Mouse (Mus musculus): Measurements from ENCODE around the gene Lrrc51. TPM values are rescaled to one million over a fixed set of nuclear protein-coding genes. Genes with fewer than 3 reads are reported as not detected.
A peak's percentile ranks its signal among the peaks of the same experiment; 100 is the strongest.

The Lrrc51 gene
- polyA plus RNA-seq, 1 experiment, result 3.4 TPM

- no peak for TF ChIP-seq POLR2A (IDR thresholded peaks at IDR 0.05; ENCODE audit: low read depth, low read length)
- TF ChIP-seq CTCF (IDR thresholded peaks at IDR 0.05; ENCODE audit: extremely low read depth, insufficient read length, insufficient replicate concordance, low read depth, low read length), result no peak
Observed at GRCm38 (mm10) chr7:101906287-101906681, 27.4 kb downstream of the Lrrc51 start, which contains the start of gene Tomt. Tomt (minus strand) TSS chr7:101906359.

DNA sequence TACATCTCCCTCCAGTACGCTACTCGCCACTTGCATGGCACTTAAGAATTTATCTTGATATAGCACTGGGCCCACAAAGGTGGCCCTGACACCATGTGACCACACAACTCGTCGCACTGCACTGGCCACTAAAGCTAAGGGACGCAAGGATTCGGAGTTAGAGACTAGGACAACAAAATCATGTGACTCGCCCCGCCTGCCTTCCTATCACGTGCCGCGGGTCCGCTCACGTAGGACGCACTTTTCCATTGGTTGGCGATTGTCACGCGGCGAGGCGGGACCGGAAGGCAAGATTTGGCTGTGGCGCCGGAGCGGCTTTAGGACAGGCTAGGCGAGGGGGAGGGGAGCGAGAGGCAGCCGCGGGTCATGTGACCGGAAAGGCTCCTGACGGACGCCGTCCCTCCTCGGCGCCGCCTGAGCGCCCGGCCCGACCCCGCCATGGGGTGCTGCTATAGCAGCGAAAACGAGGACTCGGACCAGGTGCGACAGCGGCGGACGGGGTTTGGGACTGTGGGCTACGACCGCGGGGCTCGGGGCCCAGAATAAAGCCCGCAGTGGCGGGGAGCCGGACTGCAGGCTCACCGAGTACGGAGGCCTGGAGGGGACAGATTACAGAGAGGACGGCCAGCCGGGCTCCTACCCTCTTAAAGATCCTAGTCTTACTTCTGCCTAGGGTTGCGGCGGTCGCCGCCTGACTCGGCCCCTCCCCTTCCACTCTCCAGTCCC, 28.0 kb downstream of the Lrrc51 start, which contains the start of gene Lamtor1:
TSS of gene Lamtor1 (plus strand) at position 344 of the 726 bp plus-strand sequence.
- Histone ChIP-seq H3K27me3 (ENCODE audit: control insufficient read depth, insufficient read depth, low read length) (no peaks in the 10 kb centered on the region), H3K4me1 (ENCODE audit: control insufficient read depth, insufficient read depth, insufficient read length, low read length) (peaks cover 15% of the 10 kb centered on the region; the same call in 1 of the 2 replicates), H3K36me3 (ENCODE audit: control insufficient read depth, insufficient read depth, low read length) (peaks cover 9% of the 10 kb centered on the region; the same call in 1 of the 2 replicates), H3K27ac (ENCODE audit: insufficient read depth, low read depth, low read length) (peak within 1 kb of the TSS; percentile 92), H3K4me3 (ENCODE audit: low read depth, low read length) (peak within 1 kb of the TSS; percentile 80)
- TF ChIP-seq CTCF (IDR thresholded peaks at IDR 0.05; ENCODE audit: extremely low read depth, insufficient read length, insufficient replicate concordance, low read depth, low read length), result no peak
- TF ChIP-seq POLR2A (IDR thresholded peaks at IDR 0.05; ENCODE audit: low read depth, low read length), result peak; percentile 63
- under 1% methylated on average over 61 of the region's 61 CpGs for WGBS

More at GRCm38 (mm10) chr7:101906287-101906681, 27.4 kb downstream of the Lrrc51 start, which contains the start of gene Tomt:
- H3K27me3 ChIP-seq (ENCODE audit: control insufficient read depth, insufficient read depth, low read length), result no peaks in the 10 kb centered on the region
- H3K36me3 ChIP-seq (ENCODE audit: control insufficient read depth, insufficient read depth, low read length), result peaks cover 14% of the 10 kb centered on the region
- peak within 1 kb of the TSS; percentile 92 for H3K27ac ChIP-seq (ENCODE audit: insufficient read depth, low read depth, low read length)
- peaks cover 15% of the 10 kb centered on the region; the same call in 1 of the 2 replicates for H3K4me1 ChIP-seq (ENCODE audit: control insufficient read depth, insufficient read depth, insufficient read length, low read length)
- WGBS, result 3% methylated on average over 11 of the region's 11 CpGs
- H3K4me3 ChIP-seq (ENCODE audit: low read depth, low read length), result peak within 1 kb of the TSS; percentile 80

GRCm38 (mm10) chr7:101902846-101903245, 30.8 kb downstream of the Lrrc51 start:
- Histone ChIP-seq H3K27me3 (ENCODE audit: control insufficient read depth, insufficient read depth, low read length) (no peaks in the 10 kb centered on the region), H3K4me1 (ENCODE audit: control insufficient read depth, insufficient read depth, insufficient read length, low read length) (peaks cover 5% of the 10 kb centered on the region; the same call in 1 of the 2 replicates), H3K4me3 (ENCODE audit: low read depth, low read length) (no peak overlapping the region), H3K27ac (ENCODE audit: insufficient read depth, low read depth, low read length) (no peak overlapping the region), H3K36me3 (ENCODE audit: control insufficient read depth, insufficient read depth, low read length) (no peaks in the 10 kb centered on the region)
- TF ChIP-seq POLR2A (IDR thresholded peaks at IDR 0.05; ENCODE audit: low read depth, low read length) (no peak), CTCF (IDR thresholded peaks at IDR 0.05; ENCODE audit: extremely low read depth, insufficient read length, insufficient replicate concordance, low read depth, low read length) (no peak)

- TF ChIP-seq POLR2A (IDR thresholded peaks at IDR 0.05; ENCODE audit: low read depth, low read length) (no peak), CTCF (IDR thresholded peaks at IDR 0.05; ENCODE audit: extremely low read depth, insufficient read length, insufficient replicate concordance, low read depth, low read length) (no peak)
- no peak overlapping the region for H3K4me3 ChIP-seq (ENCODE audit: low read depth, low read length)
- H3K36me3 ChIP-seq (ENCODE audit: control insufficient read depth, insufficient read depth, low read length), result no peaks in the 10 kb centered on the region
- 95% methylated on average over 10 of the region's 10 CpGs for WGBS
- H3K4me1 ChIP-seq (ENCODE audit: control insufficient read depth, insufficient read depth, insufficient read length, low read length), result peaks cover 7% of the 10 kb centered on the region; the same call in 1 of the 2 replicates
- H3K27me3 ChIP-seq (ENCODE audit: control insufficient read depth, insufficient read depth, low read length), result no peaks in the 10 kb centered on the region
- no peak overlapping the region for H3K27ac ChIP-seq (ENCODE audit: insufficient read depth, low read depth, low read length)
Observed at GRCm38 (mm10) chr7:101901969-101902368, 31.7 kb downstream of the Lrrc51 start.

DNA sequence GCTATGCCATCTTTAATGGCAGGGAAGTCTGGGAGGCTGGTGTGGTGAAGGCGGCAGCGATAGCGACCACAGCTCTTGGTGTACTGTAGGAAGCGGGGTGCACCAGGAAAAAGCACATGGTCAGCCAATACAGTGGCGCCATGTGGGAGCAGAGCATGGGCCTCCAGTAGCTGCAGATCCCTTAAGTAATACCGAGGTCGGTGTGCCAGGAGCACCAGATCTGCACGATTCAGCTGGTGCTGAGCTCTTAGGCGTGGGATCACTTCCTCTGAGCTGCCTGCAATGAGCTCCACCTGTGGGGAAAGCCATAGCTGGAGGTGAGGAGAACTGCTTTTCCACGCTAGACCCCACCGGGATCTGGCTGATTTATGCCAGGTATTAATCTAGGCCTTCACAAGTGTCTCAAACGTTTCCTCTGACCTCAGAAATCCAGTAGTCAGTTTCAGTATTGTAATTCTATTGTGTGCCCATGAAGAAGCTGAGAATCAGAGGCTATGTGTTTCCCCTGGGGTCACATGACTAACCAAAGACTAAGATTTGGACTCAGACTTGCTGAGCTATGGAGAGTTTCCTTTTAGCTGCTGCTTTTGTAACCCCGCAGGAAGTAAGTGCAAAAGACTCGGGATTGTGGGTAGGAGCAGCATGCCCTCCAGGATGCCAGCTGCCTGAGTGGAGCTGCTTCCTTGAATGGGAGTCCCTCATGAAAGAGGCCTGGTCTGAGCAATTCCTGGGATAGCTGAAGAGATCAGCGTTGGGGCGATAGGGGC, 33.2 kb downstream of the Lrrc51 start:
- TF ChIP-seq CTCF (IDR thresholded peaks at IDR 0.05; ENCODE audit: extremely low read depth, insufficient read length, insufficient replicate concordance, low read depth, low read length), result no peak
- 91% methylated on average over 16 of the region's 16 CpGs for WGBS
- no peak overlapping the region for H3K27ac ChIP-seq (ENCODE audit: insufficient read depth, low read depth, low read length)
- no peaks in the 10 kb centered on the region for H3K36me3 ChIP-seq (ENCODE audit: control insufficient read depth, insufficient read depth, low read length)
- H3K4me1 ChIP-seq (ENCODE audit: control insufficient read depth, insufficient read depth, insufficient read length, low read length), result 0 out of 2 replicates have a peak, but pooled peaks cover 2% of the 10 kb centered on the region
- H3K4me3 ChIP-seq (ENCODE audit: low read depth, low read length), result no peak overlapping the region
- H3K27me3 ChIP-seq (ENCODE audit: control insufficient read depth, insufficient read depth, low read length), result no peaks in the 10 kb centered on the region

GRCm38 (mm10) chr7:101896104-101897066, 37.3 kb downstream of the Lrrc51 start:
- Histone ChIP-seq H3K36me3 (ENCODE audit: control insufficient read depth, insufficient read depth, low read length) (no peaks in the 10 kb centered on the region), H3K27me3 (ENCODE audit: control insufficient read depth, insufficient read depth, low read length) (no peaks in the 10 kb centered on the region), H3K4me1 (ENCODE audit: control insufficient read depth, insufficient read depth, insufficient read length, low read length) (0 out of 2 replicates have a peak, but pooled peaks cover 2% of the 10 kb centered on the region), H3K4me3 (ENCODE audit: low read depth, low read length) (peak overlapping the region; percentile 70), H3K27ac (ENCODE audit: insufficient read depth, low read depth, low read length) (peak overlapping the region; percentile 85)
- WGBS, result under 1% methylated on average over 57 of the region's 57 CpGs
- TF ChIP-seq POLR2A (IDR thresholded peaks at IDR 0.05; ENCODE audit: low read depth, low read length) (peak; percentile 47; the same call in 1 of the 2 replicates), CTCF (IDR thresholded peaks at IDR 0.05; ENCODE audit: extremely low read depth, insufficient read length, insufficient replicate concordance, low read depth, low read length) (no peak)
